Mouse (Mus musculus): ENCODE measurements around the gene Cdh11. TPM values are rescaled to one million over a fixed set of nuclear protein-coding genes. Genes with fewer than 3 reads are reported as not detected.

The Cdh11 gene
- total and polyA plus RNA-seq, 3 experiments, result 0.07 TPM; not detected in 2

DNA sequence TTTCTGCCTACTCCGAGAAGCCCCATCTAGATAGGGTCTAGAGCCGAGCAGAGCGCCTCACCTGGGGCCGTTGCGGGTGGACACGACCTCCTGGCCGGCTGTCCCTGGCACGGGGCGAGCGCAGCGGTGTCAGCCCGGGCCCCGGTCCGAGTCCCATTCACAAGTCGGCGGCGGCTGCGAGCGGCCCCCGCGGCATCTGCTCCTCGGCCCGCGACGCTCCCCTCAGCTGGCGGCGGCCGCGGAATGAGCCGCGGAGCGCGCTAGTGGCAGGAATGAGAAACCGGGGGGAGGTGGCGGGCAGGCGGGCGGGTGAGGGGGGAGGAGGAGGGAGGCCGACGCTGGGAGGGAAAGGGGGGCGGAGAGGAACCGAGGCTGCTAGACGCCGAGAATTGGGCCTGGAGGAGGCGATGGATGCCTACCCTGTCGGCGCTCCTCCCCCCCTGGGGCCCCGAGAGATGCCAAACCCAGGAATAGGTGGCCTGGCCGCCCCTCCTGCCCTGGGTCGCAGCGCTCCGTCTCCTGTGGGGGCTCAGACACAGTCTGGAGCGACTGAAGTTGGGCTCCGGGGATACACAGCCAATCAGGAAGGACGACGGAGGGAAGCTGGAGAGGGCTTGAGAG, 497 bp downstream of the Cdh11 start:
- H3K27ac ChIP-seq (ENCODE audit: control insufficient read depth, low read depth, low read length), result no peak overlapping the region
- no peaks in the 10 kb centered on the region for H3K36me3 ChIP-seq (ENCODE audit: control insufficient read depth in 1 of 2, insufficient read depth in 2 of 2, low read length in 2 of 2)
- H3K4me1 ChIP-seq (ENCODE audit: control insufficient read depth in 1 of 2, insufficient read depth in 2 of 2, low read length in 2 of 2), result no peaks in the 10 kb centered on the region
- no peaks in the 10 kb centered on the region for H3K27me3 ChIP-seq (ENCODE audit: control insufficient read depth in 1 of 2, insufficient read depth in 2 of 2, low read length in 2 of 2)
- DNase-seq (ENCODE audit: low read depth, low spot score), result no peak
- no peak overlapping the region for H3K4me3 ChIP-seq (ENCODE audit: control insufficient read depth in 1 of 2, insufficient read depth in 1 of 2, low read depth in 2 of 2, low read length in 2 of 2)
- no peak for TF ChIP-seq NRF1 (IDR thresholded peaks at IDR 0.05; ENCODE audit: insufficient read depth, low read depth, low read length, poor library complexity, severe bottlenecking)
- TF ChIP-seq TAL1 (IDR thresholded peaks at IDR 0.05; ENCODE audit: low read length), result no peak
- TF ChIP-seq SIN3A (IDR thresholded peaks at IDR 0.05; ENCODE audit: low read length), result no peak
- no peak for TF ChIP-seq RCOR1 (IDR thresholded peaks at IDR 0.05; ENCODE audit: low read depth, low read length)
- TF ChIP-seq MEF2A (IDR thresholded peaks at IDR 0.05; ENCODE audit: extremely low read depth, insufficient replicate concordance, low read depth, low read length, poor library complexity, severe bottlenecking), result no peak
- TF ChIP-seq SMC3 (IDR thresholded peaks at IDR 0.05; ENCODE audit: low read depth, low read length), result no peak
- TF ChIP-seq TCF12 (IDR thresholded peaks at IDR 0.05; ENCODE audit: low read depth, low read length), result no peak
- no peak for TF ChIP-seq ZC3H11A (IDR thresholded peaks at IDR 0.05; ENCODE audit: low read depth, low read length)
- TF ChIP-seq E2F4 (IDR thresholded peaks at IDR 0.05; ENCODE audit: borderline replicate concordance, low read depth, low read length), result no peak
- no peak for TF ChIP-seq HCFC1 (IDR thresholded peaks at IDR 0.05; ENCODE audit: low read depth, low read length)
- TF ChIP-seq EP300 (IDR thresholded peaks at IDR 0.05; ENCODE audit: low read depth in 1 of 2, low read length in 2 of 2), result no peak
- TF ChIP-seq KAT2A (conservative IDR thresholded peaks at IDR 0.05; ENCODE audit: low read depth, low read length), result no peak
- no peak for TF ChIP-seq POLR2AphosphoS5 (IDR thresholded peaks at IDR 0.05; ENCODE audit: borderline replicate concordance, low read depth, low read length)
- no peak for TF ChIP-seq POLR2AphosphoS2 (IDR thresholded peaks at IDR 0.05; ENCODE audit: low read length)
- TF ChIP-seq BHLHE40 (IDR thresholded peaks at IDR 0.05; ENCODE audit: borderline replicate concordance, low read depth, low read length), result no peak
- no peak for TF ChIP-seq MAFK (IDR thresholded peaks at IDR 0.05; ENCODE audit: borderline replicate concordance, low read depth, low read length)
- H3K9me3 ChIP-seq (replicated peaks; ENCODE audit: insufficient read depth, low read length), result no peaks in the 10 kb centered on the region
- no peak overlapping the region for H3K9ac ChIP-seq (ENCODE audit: control insufficient read depth, low read depth, low read length, poor library complexity, severe bottlenecking)
- no peaks in the 10 kb centered on the region for H3K79me2 ChIP-seq (ENCODE audit: control insufficient read depth, insufficient read depth, low read length, poor library complexity)

DNA sequence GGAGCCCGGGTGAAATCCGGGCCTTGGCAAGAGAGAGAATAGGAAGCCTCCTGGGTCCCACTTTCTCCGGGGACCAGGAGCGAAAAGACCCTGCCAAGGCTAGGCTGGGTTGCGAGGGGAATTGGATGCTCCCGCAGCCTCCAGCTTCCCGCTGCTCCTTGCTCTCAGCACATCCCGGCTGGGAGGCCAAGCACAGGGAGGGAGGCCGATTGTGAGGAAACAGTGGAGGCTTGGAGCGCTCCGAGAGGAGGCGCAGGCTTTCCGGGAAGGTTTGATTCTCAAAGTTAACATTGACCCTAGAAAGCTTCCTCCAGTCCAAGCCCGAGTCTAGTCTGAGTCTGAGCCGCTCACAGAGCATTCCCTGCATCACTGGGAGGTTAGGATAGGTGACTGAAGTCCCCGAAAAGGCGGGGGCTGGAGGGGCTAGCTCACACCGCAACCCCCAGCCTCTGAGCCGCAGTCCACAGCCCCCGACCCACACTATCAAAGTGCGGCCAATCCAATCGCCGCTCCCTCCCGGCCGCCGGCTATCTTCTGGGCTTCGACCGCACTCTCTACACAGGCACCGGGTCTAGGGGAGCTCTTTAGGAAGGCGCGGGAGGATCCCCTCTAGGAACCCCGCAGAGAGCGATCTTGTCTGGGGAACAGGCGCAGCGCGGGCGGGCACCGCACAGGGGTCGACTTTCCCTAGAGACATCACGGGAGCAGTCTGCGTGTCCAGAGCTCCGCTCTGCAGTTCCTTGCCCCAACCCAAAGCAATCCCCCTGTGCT, 1.4 kb downstream of the Cdh11 start:
- no peaks in the 10 kb centered on the region for H3K27me3 ChIP-seq (ENCODE audit: control insufficient read depth in 1 of 2, insufficient read depth in 2 of 2, low read length in 2 of 2)
- no peaks in the 10 kb centered on the region for H3K79me2 ChIP-seq (ENCODE audit: control insufficient read depth, insufficient read depth, low read length, poor library complexity)
- no peak for DNase-seq (ENCODE audit: low read depth, low spot score)
- H3K36me3 ChIP-seq (ENCODE audit: control insufficient read depth in 1 of 2, insufficient read depth in 2 of 2, low read length in 2 of 2), result no peaks in the 10 kb centered on the region
- H3K27ac ChIP-seq (ENCODE audit: control insufficient read depth, low read depth, low read length), result no peak overlapping the region
- no peak overlapping the region for H3K9ac ChIP-seq (ENCODE audit: control insufficient read depth, low read depth, low read length, poor library complexity, severe bottlenecking)
- H3K4me3 ChIP-seq (ENCODE audit: control insufficient read depth in 1 of 2, insufficient read depth in 1 of 2, low read depth in 2 of 2, low read length in 2 of 2), result no peak overlapping the region
- no peaks in the 10 kb centered on the region for H3K9me3 ChIP-seq (replicated peaks; ENCODE audit: insufficient read depth, low read length)
- H3K4me1 ChIP-seq (ENCODE audit: control insufficient read depth in 1 of 2, insufficient read depth in 2 of 2, low read length in 2 of 2), result no peaks in the 10 kb centered on the region
- TF ChIP-seq KAT2A (conservative IDR thresholded peaks at IDR 0.05; ENCODE audit: low read depth, low read length), result no peak
- TF ChIP-seq BHLHE40 (IDR thresholded peaks at IDR 0.05; ENCODE audit: borderline replicate concordance, low read depth, low read length), result no peak
- TF ChIP-seq NELFE (IDR thresholded peaks at IDR 0.05; ENCODE audit: low read depth, low read length), result no peak
- no peak for TF ChIP-seq RAD21 (IDR thresholded peaks at IDR 0.05; ENCODE audit: low read depth, low read length)
